Mouse (Mus musculus) inflammation-experienced regulatory T-cells, adult 6 months (primary cell): ENCODE data around the gene Grm8. TPM values are rescaled to one million over a fixed set of nuclear protein-coding genes. Genes with fewer than 3 reads are reported as not detected.
A peak's percentile ranks its signal among the peaks of the same experiment; 100 is the strongest.

ENCODE experiments used
- ATAC-seq: one replicate; pipeline ENCODE4 v1.8.0; 2017
- polyA plus RNA-seq, 3 experiments: library from polyadenylated mRNA; unstranded; fragments of 100-300 nt; shearing (Covaris generic); gene quantifications; one replicate each; pipeline ENCODE4 v1.2.1; 2017

The Grm8 gene
- polyA plus RNA-seq = not detected

- ATAC-seq = no peak
Observed at GRCm38 (mm10) chr6:28135001-28135401, at the start of gene Grm8. TSS of gene Grm8 (minus strand) at chr6:28135178.

GRCm38 (mm10) chr6:28169851-28170539 is 35.0 kb upstream of the Grm8 start:
- ATAC-seq = no peak

GRCm38 (mm10) chr6:28160399-28160798 is 25.4 kb upstream of the Grm8 start:
- no peak for ATAC-seq

- ATAC-seq = no peak
Observed at GRCm38 (mm10) chr6:28146445-28146844, 11.5 kb upstream of the Grm8 start.

- ATAC-seq = no peak
Observed at GRCm38 (mm10) chr6:28142332-28142731, 7.4 kb upstream of the Grm8 start.

- peak; percentile 79 for ATAC-seq
Observed at GRCm38 (mm10) chr6:28135411-28136233, 644 bp upstream of the Grm8 start.

GRCm38 (mm10) chr6:28134251-28134801 is 652 bp downstream of the Grm8 start:
- no peak for ATAC-seq

GRCm38 (mm10) chr6:28133206-28134063 is 1.5 kb downstream of the Grm8 start:
- no peak for ATAC-seq

GRCm38 (mm10) chr6:28132056-28132455 is 2.9 kb downstream of the Grm8 start:
- no peak for ATAC-seq

- ATAC-seq = no peak
Observed at GRCm38 (mm10) chr6:28128871-28129270, 6.1 kb downstream of the Grm8 start.

- ATAC-seq = no peak
Observed at GRCm38 (mm10) chr6:28115519-28115918, 19.5 kb downstream of the Grm8 start.

GRCm38 (mm10) chr6:28114916-28115315 is 20.1 kb downstream of the Grm8 start:
- ATAC-seq = no peak

- ATAC-seq = no peak
Observed at GRCm38 (mm10) chr6:28111551-28111950, 23.4 kb downstream of the Grm8 start.

- no peak for ATAC-seq
Observed at GRCm38 (mm10) chr6:28102608-28103316, 32.2 kb downstream of the Grm8 start.

GRCm38 (mm10) chr6:28100001-28100400 is 35.0 kb downstream of the Grm8 start:
- no peak for ATAC-seq

GRCm38 (mm10) chr6:28092511-28092910 is 42.5 kb downstream of the Grm8 start:
- ATAC-seq = no peak

GRCm38 (mm10) chr6:28091836-28092235 is 43.1 kb downstream of the Grm8 start:
- ATAC-seq = no peak

GRCm38 (mm10) chr6:28090981-28091380 is 44.0 kb downstream of the Grm8 start:
- no peak for ATAC-seq

- no peak for ATAC-seq
Observed at GRCm38 (mm10) chr6:28075534-28075933, 59.4 kb downstream of the Grm8 start.

- ATAC-seq = no peak
Observed at GRCm38 (mm10) chr6:28074470-28074869, 60.5 kb downstream of the Grm8 start.

GRCm38 (mm10) chr6:28051966-28052365 is 83.0 kb downstream of the Grm8 start:
- ATAC-seq = no peak

GRCm38 (mm10) chr6:28042339-28042738 is 92.6 kb downstream of the Grm8 start:
- ATAC-seq = no peak
